Mouse (Mus musculus): ENCODE results near the gene Irs1. TPM values are rescaled to one million over a fixed set of nuclear protein-coding genes. Genes with fewer than 3 reads are reported as not detected.

Gene Irs1
- polyA plus RNA-seq, 1 experiment: 3.9 TPM

DNA sequence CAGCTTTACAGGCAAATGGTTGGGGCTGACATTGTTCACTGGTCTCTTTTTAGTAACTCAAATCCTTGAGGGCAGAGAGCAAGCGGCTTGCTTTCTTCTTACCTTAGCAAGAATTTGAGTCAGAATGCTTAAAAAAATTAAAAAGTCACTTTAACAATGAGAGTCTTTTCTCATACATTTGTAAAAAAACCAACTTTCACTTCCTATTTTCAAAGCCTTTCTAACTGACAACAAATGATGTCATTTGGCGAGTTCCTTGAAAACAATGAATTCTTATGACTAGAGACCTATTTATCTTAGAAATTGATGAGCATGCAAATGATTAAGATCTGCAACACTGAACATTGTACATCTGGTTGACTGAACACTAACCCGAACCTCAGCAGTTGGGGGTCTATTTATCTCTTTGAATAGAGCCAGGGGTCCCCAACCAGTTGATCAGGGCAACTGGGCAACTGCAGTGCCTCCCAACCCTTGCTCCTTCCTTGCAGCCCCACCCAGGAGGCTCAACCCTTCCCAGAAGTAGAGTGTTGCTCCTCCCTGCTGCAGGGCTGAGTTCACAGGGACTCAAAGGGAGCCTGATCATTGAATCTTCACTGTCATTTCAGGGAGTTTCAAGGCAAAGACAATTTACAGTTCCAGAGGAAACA is 55.6 kb downstream of the Irs1 start:
- H3ac ChIP-seq (ENCODE audit: control insufficient read depth, insufficient read length): no peak overlapping the region

GRCm38 (mm10) chr1:82234616-82235015 is 56.6 kb downstream of the Irs1 start:
- peaks cover 13% of the 10 kb centered on the region for H3K36me3 ChIP-seq (ENCODE audit: control insufficient read depth, insufficient read depth)
- H3K79me2 ChIP-seq (ENCODE audit: control insufficient read depth, insufficient read depth): peaks cover 6% of the 10 kb centered on the region
- H3K4me3 ChIP-seq: no peak overlapping the region
- H3ac ChIP-seq (ENCODE audit: control insufficient read depth, insufficient read length): no peak overlapping the region
- no peaks in the 10 kb centered on the region for H3K27me3 ChIP-seq (ENCODE audit: control insufficient read depth, insufficient read depth, insufficient read length)
- no peak overlapping the region for H3K4me2 ChIP-seq (ENCODE audit: low read depth)
- TF ChIP-seq CEBPB (IDR thresholded peaks at IDR 0.05; ENCODE audit: insufficient read depth, poor library complexity, severe bottlenecking) (no peak), MYOD1 (IDR thresholded peaks at IDR 0.05; ENCODE audit: control insufficient read depth in 1 of 3, insufficient read length in 2 of 3, low read depth in 2 of 3) (no peak), MYOG (IDR thresholded peaks at IDR 0.05; ENCODE audit: control insufficient read depth in 1 of 3, insufficient read depth in 1 of 3, insufficient read length in 2 of 3, low read depth in 2 of 3) (no peak), SRF (IDR thresholded peaks at IDR 0.05; ENCODE audit: control insufficient read depth, insufficient read length, low read depth) (no peak), TCF3 (IDR thresholded peaks at IDR 0.05; ENCODE audit: insufficient read length, low read depth) (no peak), E2F4 (IDR thresholded peaks at IDR 0.05; ENCODE audit: insufficient read depth) (no peak), REST (IDR thresholded peaks at IDR 0.05; ENCODE audit: insufficient read depth, insufficient read length) (no peak), TCF12 (IDR thresholded peaks at IDR 0.05; ENCODE audit: insufficient read depth, poor library complexity, severe bottlenecking) (no peak), POLR2AphosphoS2 (IDR thresholded peaks at IDR 0.05; ENCODE audit: insufficient read length, low read depth) (no peak), MAX (IDR thresholded peaks at IDR 0.05; ENCODE audit: low read depth) (no peak), POLR2A (IDR thresholded peaks at IDR 0.05; ENCODE audit: insufficient read length, low read depth) (no peak), USF1 (IDR thresholded peaks at IDR 0.05; ENCODE audit: low read depth) (no peak)

More for the DNA sequence above, 55.6 kb downstream of the Irs1 start:
- Histone ChIP-seq H3K79me2 (ENCODE audit: control insufficient read depth, insufficient read depth) (peaks cover 10% of the 10 kb centered on the region), H3K4me2 (ENCODE audit: low read depth) (no peak overlapping the region), H3K36me3 (ENCODE audit: control insufficient read depth, insufficient read depth) (peaks cover 13% of the 10 kb centered on the region), H3K4me3 (no peak overlapping the region), H3K27me3 (ENCODE audit: control insufficient read depth, insufficient read depth, insufficient read length) (no peaks in the 10 kb centered on the region)
- TF ChIP-seq TCF12 (IDR thresholded peaks at IDR 0.05; ENCODE audit: insufficient read depth, poor library complexity, severe bottlenecking) (no peak), POLR2AphosphoS2 (IDR thresholded peaks at IDR 0.05; ENCODE audit: insufficient read length, low read depth) (no peak), TCF3 (IDR thresholded peaks at IDR 0.05; ENCODE audit: insufficient read length, low read depth) (no peak), MYOD1 (IDR thresholded peaks at IDR 0.05; ENCODE audit: control insufficient read depth in 1 of 3, insufficient read length in 2 of 3, low read depth in 2 of 3) (no peak), USF1 (IDR thresholded peaks at IDR 0.05; ENCODE audit: low read depth) (no peak), CEBPB (IDR thresholded peaks at IDR 0.05; ENCODE audit: insufficient read depth, poor library complexity, severe bottlenecking) (no peak), MAX (IDR thresholded peaks at IDR 0.05; ENCODE audit: low read depth) (no peak), POLR2A (IDR thresholded peaks at IDR 0.05; ENCODE audit: insufficient read length, low read depth) (no peak), MYOG (IDR thresholded peaks at IDR 0.05; ENCODE audit: control insufficient read depth in 1 of 3, insufficient read depth in 1 of 3, insufficient read length in 2 of 3, low read depth in 2 of 3) (no peak)

DNA sequence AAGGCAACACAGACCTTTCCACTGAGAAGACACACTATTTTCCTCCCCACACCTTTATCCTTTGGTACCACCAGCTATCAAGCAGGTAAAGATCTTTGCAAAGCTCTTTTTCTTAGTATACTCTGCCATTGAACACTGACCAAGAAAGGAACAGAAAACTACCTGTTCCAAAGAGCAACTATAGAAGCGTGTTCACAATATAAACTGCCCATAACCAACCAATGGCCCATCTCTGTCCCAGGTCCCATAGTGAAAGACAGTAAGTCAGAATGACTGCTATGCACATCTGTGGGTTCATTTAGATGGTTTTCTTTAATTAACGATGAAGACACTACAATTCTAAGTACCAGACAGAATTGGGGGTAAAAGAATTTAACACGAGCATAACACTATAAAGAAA is 58.4 kb downstream of the Irs1 start, which contains the start of gene Gm9747:
Gm9747 (plus strand) TSS at position 301 of the 400 bp plus-strand sequence.
- no peak for TF ChIP-seq CEBPB (IDR thresholded peaks at IDR 0.05; ENCODE audit: insufficient read depth, poor library complexity, severe bottlenecking)
- TF ChIP-seq MYOG (IDR thresholded peaks at IDR 0.05; ENCODE audit: control insufficient read depth in 1 of 3, insufficient read depth in 1 of 3, insufficient read length in 2 of 3, low read depth in 2 of 3): no peak
- no peak for TF ChIP-seq E2F4 (IDR thresholded peaks at IDR 0.05; ENCODE audit: insufficient read depth)
- TF ChIP-seq TCF12 (IDR thresholded peaks at IDR 0.05; ENCODE audit: insufficient read depth, poor library complexity, severe bottlenecking): no peak
- no peak for TF ChIP-seq MAX (IDR thresholded peaks at IDR 0.05; ENCODE audit: low read depth)
- no peak for TF ChIP-seq MYOD1 (IDR thresholded peaks at IDR 0.05; ENCODE audit: control insufficient read depth in 1 of 3, insufficient read length in 2 of 3, low read depth in 2 of 3)
- TF ChIP-seq SRF (IDR thresholded peaks at IDR 0.05; ENCODE audit: control insufficient read depth, insufficient read length, low read depth): no peak
- no peak for TF ChIP-seq USF1 (IDR thresholded peaks at IDR 0.05; ENCODE audit: low read depth)
- no peak for TF ChIP-seq POLR2AphosphoS2 (IDR thresholded peaks at IDR 0.05; ENCODE audit: insufficient read length, low read depth)
- no peak for TF ChIP-seq REST (IDR thresholded peaks at IDR 0.05; ENCODE audit: insufficient read depth, insufficient read length)
- no peaks in the 10 kb centered on the region for H3K79me2 ChIP-seq (ENCODE audit: control insufficient read depth, insufficient read depth)
- no peaks in the 10 kb centered on the region for H3K27me3 ChIP-seq (ENCODE audit: control insufficient read depth, insufficient read depth, insufficient read length)
- peaks cover 13% of the 10 kb centered on the region for H3K36me3 ChIP-seq (ENCODE audit: control insufficient read depth, insufficient read depth)
- no peak within 1 kb of the TSS for H3K4me2 ChIP-seq (ENCODE audit: low read depth)
- H3K4me3 ChIP-seq: no peak within 1 kb of the TSS
- H3ac ChIP-seq (ENCODE audit: control insufficient read depth, insufficient read length): no peak within 1 kb of the TSS

GRCm38 (mm10) chr1:82228841-82229240 is 62.4 kb downstream of the Irs1 start:
- Histone ChIP-seq H3K79me2 (ENCODE audit: control insufficient read depth, insufficient read depth) (no peaks in the 10 kb centered on the region), H3K36me3 (ENCODE audit: control insufficient read depth, insufficient read depth) (peaks cover 3% of the 10 kb centered on the region), H3K4me3 (no peak overlapping the region), H3ac (ENCODE audit: control insufficient read depth, insufficient read length) (no peak overlapping the region), H3K27me3 (ENCODE audit: control insufficient read depth, insufficient read depth, insufficient read length) (no peaks in the 10 kb centered on the region), H3K4me2 (ENCODE audit: low read depth) (no peak overlapping the region)
- TF ChIP-seq POLR2AphosphoS2 (IDR thresholded peaks at IDR 0.05; ENCODE audit: insufficient read length, low read depth) (no peak), MYOD1 (IDR thresholded peaks at IDR 0.05; ENCODE audit: control insufficient read depth in 1 of 3, insufficient read length in 2 of 3, low read depth in 2 of 3) (no peak), E2F4 (IDR thresholded peaks at IDR 0.05; ENCODE audit: insufficient read depth) (no peak), MAX (IDR thresholded peaks at IDR 0.05; ENCODE audit: low read depth) (no peak), MYOG (IDR thresholded peaks at IDR 0.05; ENCODE audit: control insufficient read depth in 1 of 3, insufficient read depth in 1 of 3, insufficient read length in 2 of 3, low read depth in 2 of 3) (no peak), USF1 (IDR thresholded peaks at IDR 0.05; ENCODE audit: low read depth) (no peak), SRF (IDR thresholded peaks at IDR 0.05; ENCODE audit: control insufficient read depth, insufficient read length, low read depth) (no peak), TCF12 (IDR thresholded peaks at IDR 0.05; ENCODE audit: insufficient read depth, poor library complexity, severe bottlenecking) (no peak), CEBPB (IDR thresholded peaks at IDR 0.05; ENCODE audit: insufficient read depth, poor library complexity, severe bottlenecking) (no peak), REST (IDR thresholded peaks at IDR 0.05; ENCODE audit: insufficient read depth, insufficient read length) (no peak)

All from myocyte (in vitro differentiated cells).